Mouse (Mus musculus): ENCODE data around the gene Rtl5.

DNA sequence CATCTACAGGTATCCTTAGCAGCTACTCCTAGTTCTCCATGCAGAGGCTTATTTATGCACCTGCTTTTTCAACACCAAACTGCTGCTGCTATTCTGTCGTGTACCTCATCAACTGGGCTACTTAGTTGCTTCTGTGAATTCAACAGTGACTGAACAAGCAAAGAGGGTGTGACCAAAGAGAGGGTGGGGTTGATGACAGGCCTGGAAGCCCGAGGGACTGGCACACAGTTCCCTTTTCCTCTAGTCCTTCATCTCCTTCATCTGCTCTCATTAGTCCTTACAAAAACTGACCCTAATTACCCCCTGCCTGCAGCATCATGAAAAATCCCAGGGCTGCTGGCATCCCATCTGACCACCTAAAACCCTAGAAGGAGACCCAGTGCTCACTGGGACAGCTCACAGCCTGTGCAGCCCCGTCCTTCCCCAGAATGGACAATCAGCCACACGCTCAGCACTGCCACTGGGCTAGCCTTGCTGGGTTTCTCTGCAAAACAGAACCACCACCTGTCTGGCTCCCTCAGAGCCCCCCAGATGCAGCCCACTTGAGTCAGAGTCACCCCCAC lies 5.8 kb downstream of the Rtl5 start:
- TF ChIP-seq GATA1 (IDR thresholded peaks at IDR 0.05; ENCODE audit: borderline replicate concordance, low read length): no peak
- TF ChIP-seq FLI1 (IDR thresholded peaks at IDR 0.05; ENCODE audit: low read length): no peak
